Mouse (Mus musculus) limb, embryonic 14.5 days (tissue): ENCODE results near the gene Gcn1l1. TPM values are rescaled to one million over a fixed set of nuclear protein-coding genes. Genes with fewer than 3 reads are reported as not detected.
A peak's percentile ranks its signal among the peaks of the same experiment; 100 is the strongest.

ENCODE experiments used
- ATAC-seq: fragments of 200-750 bp; cut with Nextera tagmentation; 2 replicates; pipeline ENCODE4 v1.8.0; 2017; ENCODE audit warnings: low read depth, moderate number of reproducible peaks, moderate TSS enrichment; ENCODE audit not compliant: low FRiP score
- DNase-seq: peaks from one replicate; pipeline ENCODE4 v3.0.0-alpha.2; 2015; ENCODE audit warnings: low spot score
- H3K27ac ChIP-seq: fragments of 300-500 bp; sonication (generic); replicated peaks from 2 replicates; pipeline ENCODE4 v1.5.1; 2014; ENCODE audit warnings: low read depth, mild to moderate bottlenecking, low read length, moderate library complexity, mixed read lengths
- H3K27me3 ChIP-seq: fragments of 300-500 bp; sonication (generic); 2 replicates; pipeline ENCODE4 v1.6.1; 2014; ENCODE audit warnings: low read length, mixed read lengths; ENCODE audit not compliant: control insufficient read depth, insufficient read depth
- H3K36me3 ChIP-seq: fragments of 300-500 bp; sonication (generic); 2 replicates; pipeline ENCODE4 v1.6.1; 2014; ENCODE audit warnings: mild to moderate bottlenecking, low read length, moderate library complexity, mixed read lengths; ENCODE audit not compliant: control insufficient read depth, insufficient read depth
- H3K4me1 ChIP-seq: fragments of 300-500 bp; sonication (generic); 2 replicates; pipeline ENCODE4 v1.6.1; 2014; ENCODE audit warnings: antibody characterized with exemption, low read length, mixed read lengths; ENCODE audit not compliant: control insufficient read depth, insufficient read depth
- H3K4me2 ChIP-seq: fragments of 300-500 bp; sonication (generic); replicated peaks from 2 replicates; pipeline ENCODE4 v1.6.1; 2014; ENCODE audit warnings: low read depth, mild to moderate bottlenecking, low read length, moderate library complexity; ENCODE audit not compliant: severe bottlenecking
- H3K4me3 ChIP-seq: fragments of 300-500 bp; sonication (generic); replicated peaks from 2 replicates; pipeline ENCODE4 v1.5.1; 2014; ENCODE audit warnings: low read length
- H3K9ac ChIP-seq: fragments of 300-500 bp; sonication (generic); 2 replicates; pipeline ENCODE4 v1.6.1; 2014; ENCODE audit warnings: mild to moderate bottlenecking, low read depth, low read length, moderate library complexity; ENCODE audit not compliant: severe bottlenecking
- H3K9me3 ChIP-seq: fragments of 300-500 bp; sonication (generic); 2 replicates; pipeline ENCODE4 v1.6.1; 2016; ENCODE audit warnings: low read length; ENCODE audit not compliant: control insufficient read depth
- POLR2A ChIP-seq: fragments of 200-500 bp; IDR thresholded peaks from 2 replicates; pipeline ENCODE4 v1.8.0; 2012; ENCODE audit warnings: inconsistent platforms, mild to moderate bottlenecking, moderate library complexity, borderline replicate concordance; ENCODE audit not compliant: insufficient read depth, insufficient read length; ENCODE audit errors: extremely low read depth
- WGBS: fragments of 180-500 bp; shearing (Covaris S2); extraction: QIAGEN DNeasy Blood & Tissue Kit; methylation state at CpG from one replicate; pipeline ENCODE4 v1.1.7; 2014; 5-methylcytosine and 5-hydroxymethylcytosine counted together
- polyA plus RNA-seq, 2 experiments: library from polyadenylated mRNA; depleted of rRNA in 1 of 2; stranded (reverse) in 1 of 2; unstranded in 1 of 2; fragments of >200 nt; fragmentation: Nextera tagmentation in 1 of 2; extraction: Ambion mirVana in 1 of 2; gene quantifications; 2 replicates each; pipeline versions ENCODE4 v1.2.1 to v1.2.3; 2012 to 2014

The Gcn1l1 gene
- polyA plus RNA-seq, 2 experiments, result 42.8 to 47.0 TPM

GRCm38 (mm10) chr5:115632358-115632714 lies 67.3 kb downstream of the Gcn1l1 start:
- no peaks in the 10 kb centered on the region for H3K9me3 ChIP-seq

GRCm38 (mm10) chr5:115633060-115633459 lies 68.0 kb downstream of the Gcn1l1 start:
- ATAC-seq (no peak), DNase-seq (no peak)
- peak overlapping the region; percentile 74 for H3K4me2 ChIP-seq
- peak overlapping the region; percentile 81 for H3K4me3 ChIP-seq
- H3K9ac ChIP-seq, result peak overlapping the region; percentile 83; the same call in 1 of the 2 replicates
- H3K4me1 ChIP-seq, result peaks cover 14% of the 10 kb centered on the region
- peaks cover 9% of the 10 kb centered on the region for H3K36me3 ChIP-seq
- no peaks in the 10 kb centered on the region for H3K27me3 ChIP-seq
- TF ChIP-seq POLR2A, result no peak
- no peaks in the 10 kb centered on the region for H3K9me3 ChIP-seq
- H3K27ac ChIP-seq, result no peak overlapping the region
- WGBS, result 55% methylated on average over 4 of the region's 4 CpGs

More at GRCm38 (mm10) chr5:115632358-115632714, 67.3 kb downstream of the Gcn1l1 start:
- no peak for TF ChIP-seq POLR2A
- Histone ChIP-seq H3K36me3 (peaks cover 6% of the 10 kb centered on the region), H3K27ac (peak overlapping the region; percentile 67; the same call in 1 of the 2 replicates), H3K9ac (peak overlapping the region; percentile 83), H3K27me3 (no peaks in the 10 kb centered on the region), H3K4me3 (peak overlapping the region; percentile 81), H3K4me2 (peak overlapping the region; percentile 74), H3K4me1 (peaks cover 14% of the 10 kb centered on the region)
- DNase-seq (no peak), ATAC-seq (peak; percentile 1; the same call in 1 of the 2 replicates)
- WGBS, result 3% methylated on average over 15 of the region's 30 CpGs

- H3K4me2 ChIP-seq, result no peak overlapping the region
- H3K4me3 ChIP-seq, result no peak overlapping the region
- peaks cover 14% of the 10 kb centered on the region for H3K4me1 ChIP-seq
- no peak for DNase-seq
- ATAC-seq, result no peak
- 92% methylated on average over 8 of the region's 8 CpGs for WGBS
- peaks cover 18% of the 10 kb centered on the region for H3K36me3 ChIP-seq
- TF ChIP-seq POLR2A, result no peak
- no peak overlapping the region for H3K27ac ChIP-seq
- no peaks in the 10 kb centered on the region for H3K9me3 ChIP-seq
- H3K27me3 ChIP-seq, result no peaks in the 10 kb centered on the region
- H3K9ac ChIP-seq, result no peak overlapping the region
These were observed 69.0 kb downstream of the Gcn1l1 start for GRCm38 (mm10) chr5:115634046-115634445.

GRCm38 (mm10) chr5:115635536-115635935 lies 70.5 kb downstream of the Gcn1l1 start:
- H3K4me2 ChIP-seq, result no peak overlapping the region
- no peak overlapping the region for H3K27ac ChIP-seq
- DNase-seq, result no peak
- no peaks in the 10 kb centered on the region for H3K27me3 ChIP-seq
- 86% methylated on average over 6 of the region's 6 CpGs for WGBS
- no peaks in the 10 kb centered on the region for H3K9me3 ChIP-seq
- peaks cover 14% of the 10 kb centered on the region for H3K4me1 ChIP-seq
- TF ChIP-seq POLR2A, result no peak
- H3K36me3 ChIP-seq, result peaks cover 33% of the 10 kb centered on the region
- no peak overlapping the region for H3K4me3 ChIP-seq
- H3K9ac ChIP-seq, result no peak overlapping the region
- no peak for ATAC-seq

- Histone ChIP-seq H3K36me3 (peaks cover 80% of the 10 kb centered on the region), H3K9ac (no peak overlapping the region), H3K4me2 (no peak overlapping the region), H3K9me3 (no peaks in the 10 kb centered on the region), H3K4me1 (no peaks in the 10 kb centered on the region), H3K4me3 (no peak overlapping the region), H3K27me3 (no peaks in the 10 kb centered on the region), H3K27ac (no peak overlapping the region)
- DNase-seq, result no peak
- TF ChIP-seq POLR2A, result no peak
- no peak for ATAC-seq
- WGBS, result 91% methylated on average over 9 of the region's 9 CpGs
These were observed 79.1 kb downstream of the Gcn1l1 start for GRCm38 (mm10) chr5:115644192-115644591.

GRCm38 (mm10) chr5:115648876-115649275 lies 83.8 kb downstream of the Gcn1l1 start:
- H3K4me3 ChIP-seq, result no peak overlapping the region
- no peaks in the 10 kb centered on the region for H3K4me1 ChIP-seq
- H3K4me2 ChIP-seq, result no peak overlapping the region
- H3K36me3 ChIP-seq, result peaks cover 37% of the 10 kb centered on the region
- DNase-seq, result no peak
- no peaks in the 10 kb centered on the region for H3K27me3 ChIP-seq
- H3K9ac ChIP-seq, result no peak overlapping the region
- TF ChIP-seq POLR2A, result no peak
- H3K9me3 ChIP-seq, result no peaks in the 10 kb centered on the region
- H3K27ac ChIP-seq, result no peak overlapping the region
- no peak for ATAC-seq
- WGBS, result 59% methylated on average over 3 of the region's 3 CpGs
